Mouse (Mus musculus) frontal cortex, adult (tissue): Measurements from ENCODE around the gene Ccnj.

Experiments
- ATAC-seq: cut with Nextera tagmentation; 2 replicates; pipeline ENCODE4 v1.9.2; 2017; ENCODE audit warnings: mild to moderate bottlenecking, moderate library complexity, mixed read lengths; ENCODE audit not compliant: low TSS enrichment

The Ccnj gene

GRCm38 (mm10) chr19:40844731-40845130 lies 13.7 kb downstream of the Ccnj start:
- no peak for ATAC-seq

- no peak for ATAC-seq
Measured at GRCm38 (mm10) chr19:40849391-40849790, 18.3 kb downstream of the Ccnj start.

GRCm38 (mm10) chr19:40859555-40859954 lies 28.5 kb downstream of the Ccnj start:
- ATAC-seq = peak; percentile 70; the same call in 1 of the 2 replicates

GRCm38 (mm10) chr19:40868284-40868683 lies 37.2 kb downstream of the Ccnj start:
- no peak for ATAC-seq

- ATAC-seq = peak; percentile 79
Measured at GRCm38 (mm10) chr19:40869425-40870105, 38.5 kb downstream of the Ccnj start.

- ATAC-seq = peak; percentile 93
Measured at GRCm38 (mm10) chr19:40872955-40873665, 42.0 kb downstream of the Ccnj start.

GRCm38 (mm10) chr19:40881700-40882099 lies 50.6 kb downstream of the Ccnj start:
- no peak for ATAC-seq

- ATAC-seq = no peak
Measured at GRCm38 (mm10) chr19:40888887-40889286, 57.8 kb downstream of the Ccnj start.

- ATAC-seq = no peak; the same call in 1 of the 2 replicates
Measured at GRCm38 (mm10) chr19:40894071-40894506, 63.0 kb downstream of the Ccnj start.

GRCm38 (mm10) chr19:40894519-40895392 lies 63.7 kb downstream of the Ccnj start, which contains the start of gene Zfp518a:
Gene Zfp518a, plus strand, starts transcription at chr19:40894705.
- peak; percentile 96 for ATAC-seq

GRCm38 (mm10) chr19:40895393-40895703 lies 64.3 kb downstream of the Ccnj start:
- no peak for ATAC-seq
